Mouse (Mus musculus): ENCODE measurements around the gene Aldh18a1. TPM values are rescaled to one million over a fixed set of nuclear protein-coding genes. Genes with fewer than 3 reads are reported as not detected.
A peak's percentile ranks its signal among the peaks of the same experiment; 100 is the strongest.

Gene Aldh18a1
- polyA plus RNA-seq, 2 experiments = 25.6 to 26.7 TPM

GRCm38 (mm10) chr19:40513632-40514078 is 74.6 kb downstream of the Aldh18a1 start, which contains the start of gene Sorbs1:
Sorbs1 (minus strand) TSS chr19:40513779.
- DNase-seq (ENCODE audit: low read depth in 3 of 3, low spot score in 3 of 3) (peak; percentile 96), ATAC-seq (ENCODE audit: insufficient read depth) (peak; percentile 96)
- Histone ChIP-seq H3K4me3 (ENCODE audit: insufficient read depth in 1 of 2, low read depth in 2 of 2, low read length in 2 of 2) (peak within 1 kb of the TSS; percentile 94 to 95), H3K27me3 (ENCODE audit: control insufficient read depth, insufficient read depth, low read length) (no peaks in the 10 kb centered on the region), H3K4me2 (ENCODE audit: low read depth) (peak within 1 kb of the TSS; percentile 87), H3K36me3 (replicated peaks; ENCODE audit: control insufficient read depth, insufficient read depth, low read depth) (no peaks in the 10 kb centered on the region), H3K4me1 (replicated peaks; ENCODE audit: control insufficient read depth in 2 of 2, insufficient read depth in 2 of 2, low read length in 1 of 2) (peaks cover 31 to 39% of the 10 kb centered on the region in 2 experiments), H3K27ac (peak within 1 kb of the TSS; percentile 96), H3K9me3 (ENCODE audit: control insufficient read depth, low read length) (no peaks in the 10 kb centered on the region), H3K9ac (replicated peaks) (peak within 1 kb of the TSS; percentile 96)
- under 1% methylated on average over 51 of the region's 51 CpGs for WGBS (ENCODE audit: insufficient replicate concordance)
- TF ChIP-seq EP300 (IDR thresholded peaks at IDR 0.05; ENCODE audit: low read depth) = no peak
- TF ChIP-seq CTCF (IDR thresholded peaks at IDR 0.05; ENCODE audit: low read depth) = no peak

DNA sequence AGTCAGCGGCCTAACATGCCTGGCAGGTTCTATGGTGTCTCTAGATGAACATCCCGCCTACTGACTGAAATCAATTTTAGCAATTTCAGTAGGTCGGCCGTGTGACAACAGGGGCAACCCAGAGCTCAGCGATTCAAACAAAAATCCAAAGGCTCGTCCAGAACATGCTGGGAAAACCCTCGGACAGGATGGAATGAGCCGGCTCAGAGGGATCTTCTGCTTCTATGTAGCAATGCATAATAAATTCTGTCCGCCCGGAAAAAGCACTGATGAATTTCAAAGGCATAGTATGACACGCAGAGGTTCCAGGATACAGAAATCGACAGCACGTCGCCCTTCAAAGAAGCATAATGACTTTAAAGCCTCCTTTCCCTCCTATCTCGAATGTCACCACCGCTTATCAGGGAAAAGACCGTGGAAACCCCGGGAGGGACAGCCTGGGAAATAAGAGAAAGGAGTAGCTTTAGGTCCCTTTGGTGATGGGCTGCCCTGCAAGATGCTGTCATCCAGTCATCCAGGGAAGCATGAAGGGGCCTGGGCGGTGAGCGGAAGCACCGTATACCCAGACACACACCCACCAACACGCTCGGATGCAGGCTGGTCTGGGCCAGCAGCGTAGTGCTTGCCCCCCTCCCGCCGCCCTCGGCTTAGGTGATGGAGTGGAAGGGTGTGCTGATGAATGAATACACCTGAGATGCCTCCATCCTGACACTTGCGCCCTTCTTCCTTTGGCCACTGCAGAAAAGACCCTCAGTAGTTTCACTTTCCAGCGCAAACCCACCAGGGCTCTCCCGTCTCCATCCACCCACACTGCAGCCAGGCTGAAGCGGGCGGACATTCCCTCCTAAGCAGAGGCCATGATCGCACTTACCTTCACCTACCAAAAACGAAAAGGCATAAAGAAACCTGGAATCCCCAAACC is 75.5 kb downstream of the Aldh18a1 start:
- Histone ChIP-seq H3K9me3 (ENCODE audit: control insufficient read depth, low read length) (no peaks in the 10 kb centered on the region), H3K9ac (replicated peaks) (peak overlapping the region; percentile 96), H3K4me2 (ENCODE audit: low read depth) (peak overlapping the region; percentile 87), H3K4me1 (replicated peaks; ENCODE audit: control insufficient read depth in 2 of 2, insufficient read depth in 2 of 2, low read length in 1 of 2) (peaks cover 31 to 39% of the 10 kb centered on the region in 2 experiments), H3K27me3 (ENCODE audit: control insufficient read depth, insufficient read depth, low read length) (no peaks in the 10 kb centered on the region), H3K4me3 (ENCODE audit: insufficient read depth in 1 of 2, low read depth in 2 of 2, low read length in 2 of 2) (peak overlapping the region; percentile 94 to 95), H3K27ac (peak overlapping the region; percentile 96), H3K36me3 (replicated peaks; ENCODE audit: control insufficient read depth, insufficient read depth, low read depth) (no peaks in the 10 kb centered on the region)
- DNase-seq (ENCODE audit: low read depth in 3 of 3, low spot score in 3 of 3) (no peak), ATAC-seq (ENCODE audit: insufficient read depth) (peak; percentile 24)
- TF ChIP-seq CTCF (IDR thresholded peaks at IDR 0.05; ENCODE audit: low read depth) (no peak; the same call in 1 of the 2 replicates), EP300 (IDR thresholded peaks at IDR 0.05; ENCODE audit: low read depth) (no peak)
- WGBS (ENCODE audit: insufficient replicate concordance) = 2% methylated on average over 34 of the region's 34 CpGs

DNA sequence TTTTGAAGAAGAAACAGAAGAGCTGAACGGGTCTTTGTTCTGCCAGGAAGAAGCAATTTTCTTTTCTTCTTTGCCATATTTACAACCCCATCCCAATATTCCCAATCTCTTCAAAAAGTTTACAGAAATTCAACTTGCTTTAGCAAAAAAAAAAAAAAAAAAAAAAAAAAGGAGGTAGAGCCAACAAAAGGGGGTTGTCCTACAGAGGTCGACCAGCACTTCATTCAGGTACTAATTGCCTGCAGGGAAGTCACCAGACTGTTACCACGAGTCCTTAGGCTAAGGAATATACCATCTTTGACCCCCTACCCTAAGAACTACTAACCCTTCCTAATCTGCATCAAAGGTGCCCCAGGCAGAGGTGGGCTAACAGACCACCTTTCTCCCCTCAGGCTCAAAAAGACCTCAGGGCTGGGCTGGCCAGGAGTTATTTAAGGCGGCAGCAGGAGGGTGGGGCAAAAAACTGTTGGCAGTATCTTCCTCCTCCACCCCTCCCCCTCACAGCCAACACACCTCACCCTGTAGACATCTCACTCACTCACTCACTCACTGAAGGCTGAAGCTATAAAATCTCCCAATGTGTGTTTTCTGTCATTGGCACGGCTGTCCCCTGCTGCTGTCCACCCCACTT is 76.5 kb downstream of the Aldh18a1 start:
- no peaks in the 10 kb centered on the region for H3K36me3 ChIP-seq (replicated peaks; ENCODE audit: control insufficient read depth, insufficient read depth, low read depth)
- TF ChIP-seq CTCF (IDR thresholded peaks at IDR 0.05; ENCODE audit: low read depth) (no peak), EP300 (IDR thresholded peaks at IDR 0.05; ENCODE audit: low read depth) (no peak)
- peak overlapping the region; percentile 96 for H3K27ac ChIP-seq
- peaks cover 31 to 43% of the 10 kb centered on the region in 2 experiments for H3K4me1 ChIP-seq (replicated peaks; ENCODE audit: control insufficient read depth in 2 of 2, insufficient read depth in 2 of 2, low read length in 1 of 2)
- peak overlapping the region; percentile 96 for H3K9ac ChIP-seq (replicated peaks)
- H3K4me2 ChIP-seq (ENCODE audit: low read depth) = peak overlapping the region; percentile 87
- WGBS (ENCODE audit: insufficient replicate concordance) = 5% methylated on average over 5 of the region's 5 CpGs
- H3K27me3 ChIP-seq (ENCODE audit: control insufficient read depth, insufficient read depth, low read length) = no peaks in the 10 kb centered on the region
- no peaks in the 10 kb centered on the region for H3K9me3 ChIP-seq (ENCODE audit: control insufficient read depth, low read length)
- DNase-seq (ENCODE audit: low read depth in 3 of 3, low spot score in 3 of 3) (peak; percentile 60 to 66 (median 64)), ATAC-seq (ENCODE audit: insufficient read depth) (peak; percentile 43)
- H3K4me3 ChIP-seq (ENCODE audit: insufficient read depth in 1 of 2, low read depth in 2 of 2, low read length in 2 of 2) = peak overlapping the region; percentile 94 to 95

- Histone ChIP-seq H3K27me3 (ENCODE audit: control insufficient read depth, insufficient read depth, low read length) (no peaks in the 10 kb centered on the region), H3K9me3 (ENCODE audit: control insufficient read depth, low read length) (no peaks in the 10 kb centered on the region), H3K36me3 (replicated peaks; ENCODE audit: control insufficient read depth, insufficient read depth, low read depth) (no peaks in the 10 kb centered on the region), H3K4me3 (ENCODE audit: insufficient read depth in 1 of 2, low read depth in 2 of 2, low read length in 2 of 2) (peak overlapping the region in 1 of 2 experiments; percentile 94; a peak in 2 of 4 replicates), H3K4me1 (replicated peaks; ENCODE audit: control insufficient read depth in 2 of 2, insufficient read depth in 2 of 2, low read length in 1 of 2) (peaks cover 31 to 43% of the 10 kb centered on the region in 2 experiments), H3K27ac (peak overlapping the region; percentile 96), H3K9ac (replicated peaks) (peak overlapping the region; percentile 96), H3K4me2 (ENCODE audit: low read depth) (peak overlapping the region; percentile 87)
- 70% methylated on average over 8 of the region's 8 CpGs for WGBS (ENCODE audit: insufficient replicate concordance)
- ATAC-seq (ENCODE audit: insufficient read depth) (no peak), DNase-seq (ENCODE audit: low read depth in 3 of 3, low spot score in 3 of 3) (no peak)
- TF ChIP-seq CTCF (IDR thresholded peaks at IDR 0.05; ENCODE audit: low read depth) (no peak), EP300 (IDR thresholded peaks at IDR 0.05; ENCODE audit: low read depth) (no peak)
Observed at GRCm38 (mm10) chr19:40511100-40511439, 77.2 kb downstream of the Aldh18a1 start.

Data from liver, embryonic 14.5 days (tissue).